Mouse (Mus musculus): ENCODE measurements around the gene Rab19.

GRCm38 (mm10) chr6:39347880-39348814, 32.8 kb upstream of the Rab19 start:
- TF ChIP-seq CTCF (IDR thresholded peaks at IDR 0.05; ENCODE audit: low read depth, low read length) (no peak), POLR2A (IDR thresholded peaks at IDR 0.05; ENCODE audit: insufficient read depth, low read length) (no peak), EP300 (IDR thresholded peaks at IDR 0.05; ENCODE audit: insufficient read depth, low read depth, low read length) (0 out of 2 replicates have a peak, but pooled peaks have one; percentile 48)

Data from ES-Bruce4 (cell line).